Mouse (Mus musculus) heart, postnatal 0 days (tissue): Measurements from ENCODE around the gene Gm44502. TPM values are rescaled to one million over a fixed set of nuclear protein-coding genes. Genes with fewer than 3 reads are reported as not detected.
"Not testable (repeated sequence)": the region's sequence is repeated elsewhere in the genome, so short reads cannot be mapped to it uniquely, and the experiment has no call there.

Experiments
- ATAC-seq: fragments of 200-750 bp; cut with Nextera tagmentation; 2 replicates; pipeline ENCODE4 v1.8.0; 2017; ENCODE audit warnings: low read depth, moderate number of reproducible peaks, moderate library complexity; ENCODE audit not compliant: insufficient read depth
- DNase-seq: peaks from one replicate; pipeline ENCODE4 v3.0.0-alpha.2; 2016; ENCODE audit warnings: low spot score
- H3K27ac ChIP-seq: fragments of 300-500 bp; sonication (generic); 2 replicates; pipeline ENCODE4 v1.5.1; 2014; ENCODE audit warnings: low read depth, mild to moderate bottlenecking
- H3K27me3 ChIP-seq: fragments of 300-500 bp; sonication (generic); 2 replicates; pipeline ENCODE4 v1.6.1; 2014; ENCODE audit warnings: low read length, mixed read lengths; ENCODE audit not compliant: control insufficient read depth, insufficient read depth
- H3K36me3 ChIP-seq: fragments of 300-500 bp; sonication (generic); replicated peaks from 2 replicates; pipeline ENCODE4 v1.6.1; 2014; ENCODE audit warnings: low read length, mixed read lengths; ENCODE audit not compliant: control insufficient read depth, insufficient read depth
- H3K4me1 ChIP-seq: fragments of 300-500 bp; sonication (generic); 2 replicates; pipeline ENCODE4 v1.6.1; 2014; ENCODE audit warnings: antibody characterized with exemption; ENCODE audit not compliant: control insufficient read depth, insufficient read depth
- H3K4me2 ChIP-seq: fragments of 300-500 bp; sonication (generic); 2 replicates; pipeline ENCODE4 v1.6.1; 2014; ENCODE audit warnings: low read depth, mild to moderate bottlenecking, low read length, moderate library complexity
- H3K4me3 ChIP-seq: fragments of 300-500 bp; sonication (generic); 2 replicates; pipeline ENCODE4 v1.5.1; 2014; ENCODE audit warnings: low read depth, low read length
- H3K9ac ChIP-seq: fragments of 300-500 bp; sonication (generic); replicated peaks from 2 replicates; pipeline ENCODE4 v1.6.1; 2014; ENCODE audit warnings: low read depth, low read length, mixed read lengths
- H3K9me3 ChIP-seq: fragments of 300-500 bp; sonication (generic); replicated peaks from 2 replicates; pipeline ENCODE4 v1.6.1; 2016; ENCODE audit warnings: low read length; ENCODE audit not compliant: control insufficient read depth
- CTCF ChIP-seq: IDR thresholded peaks from 2 replicates; pipeline ENCODE4 v1.5.1; 2016; ENCODE audit warnings: antibody characterized with exemption, control low read depth, low read depth
- EP300 ChIP-seq: IDR thresholded peaks from 2 replicates; pipeline ENCODE4 v1.6.1; 2016; ENCODE audit warnings: antibody characterized with exemption, low read depth
- WGBS: fragments of 180-500 bp; shearing (Covaris S2); extraction: QIAGEN DNeasy Blood & Tissue Kit; methylation state at CpG from one replicate; pipeline ENCODE4 v1.1.7; 2014; 5-methylcytosine and 5-hydroxymethylcytosine counted together
- polyA plus RNA-seq: library from polyadenylated mRNA; unstranded; fragments of >200 nt; fragmentation: Nextera tagmentation; extraction: Ambion mirVana; gene quantifications from 2 replicates; pipeline ENCODE4 v1.2.1, GENCODE M21; 2015
- total RNA-seq: library from RNA; depleted of rRNA; stranded (reverse); fragments of >200 nt; gene quantifications from 2 replicates; pipeline ENCODE4 v1.2.3, GENCODE M21; 2014; ENCODE audit warnings: low replicate concordance

Gm44502 gene
- total and polyA plus RNA-seq, 2 experiments from 2014 or later, result 0.08 to 0.82 TPM

DNA sequence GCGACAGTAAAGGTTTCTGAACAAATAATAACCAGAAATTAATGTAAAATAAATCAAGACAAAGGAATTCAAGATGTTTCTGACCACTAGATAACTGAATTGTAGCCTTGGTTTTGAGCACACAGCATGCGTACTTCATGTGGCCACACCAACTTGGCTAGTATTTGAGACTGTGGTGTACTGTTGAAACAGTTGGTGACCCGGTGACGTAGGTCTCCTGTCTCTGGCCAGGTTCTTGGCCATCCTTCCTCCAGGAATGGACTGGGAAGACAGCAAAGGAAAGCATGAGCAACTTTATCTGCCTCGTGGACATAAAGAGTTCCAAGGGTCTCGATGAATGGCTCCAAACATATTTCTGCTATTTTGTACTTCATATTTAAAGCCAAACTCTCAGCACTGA, 2.3 kb upstream of the Gm44502 start:
- H3K9me3 ChIP-seq, result no peaks in the 10 kb centered on the region
- H3K4me3 ChIP-seq, result no peak overlapping the region
- no peak overlapping the region for H3K4me2 ChIP-seq
- no peak for DNase-seq
- no peak overlapping the region for H3K27ac ChIP-seq
- TF ChIP-seq EP300 (no peak), CTCF (no peak)
- no peak for ATAC-seq
- peaks cover 10% of the 10 kb centered on the region for H3K36me3 ChIP-seq
- peaks cover 19% of the 10 kb centered on the region for H3K4me1 ChIP-seq
- no peaks in the 10 kb centered on the region for H3K27me3 ChIP-seq
- 88% methylated on average over 6 of the region's 6 CpGs for WGBS
- H3K9ac ChIP-seq, result no peak overlapping the region

DNA sequence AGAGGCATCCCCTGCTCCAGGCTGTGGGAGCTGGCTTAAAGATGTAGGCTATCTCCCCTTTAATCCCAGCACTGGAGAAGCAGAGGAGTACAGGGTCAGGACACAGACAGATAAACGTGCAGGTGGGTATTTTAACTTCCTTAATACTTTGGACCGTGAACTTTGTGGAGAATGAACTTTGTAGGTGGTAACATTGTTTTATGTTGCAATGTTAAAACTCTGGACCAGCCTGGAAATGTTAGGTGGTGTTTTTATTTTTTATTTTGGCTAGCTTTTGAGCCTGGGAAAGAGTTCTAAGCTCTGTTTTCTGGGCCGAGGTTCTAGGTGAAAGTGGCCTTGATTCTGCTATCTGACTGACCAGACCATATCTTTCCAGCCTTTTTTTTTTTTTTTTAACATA, 1.8 kb upstream of the Gm44502 start:
- Histone ChIP-seq H3K9ac (no peak overlapping the region), H3K4me1 (peaks cover 24% of the 10 kb centered on the region), H3K36me3 (peaks cover 10% of the 10 kb centered on the region), H3K4me3 (no peak overlapping the region), H3K27ac (no peak overlapping the region), H3K27me3 (no peaks in the 10 kb centered on the region), H3K9me3 (no peaks in the 10 kb centered on the region), H3K4me2 (no peak overlapping the region)
- no peak for ATAC-seq
- no peak for DNase-seq
- TF ChIP-seq CTCF (no peak), EP300 (no peak)
- 74% methylated on average over 3 of the region's 3 CpGs for WGBS

DNA sequence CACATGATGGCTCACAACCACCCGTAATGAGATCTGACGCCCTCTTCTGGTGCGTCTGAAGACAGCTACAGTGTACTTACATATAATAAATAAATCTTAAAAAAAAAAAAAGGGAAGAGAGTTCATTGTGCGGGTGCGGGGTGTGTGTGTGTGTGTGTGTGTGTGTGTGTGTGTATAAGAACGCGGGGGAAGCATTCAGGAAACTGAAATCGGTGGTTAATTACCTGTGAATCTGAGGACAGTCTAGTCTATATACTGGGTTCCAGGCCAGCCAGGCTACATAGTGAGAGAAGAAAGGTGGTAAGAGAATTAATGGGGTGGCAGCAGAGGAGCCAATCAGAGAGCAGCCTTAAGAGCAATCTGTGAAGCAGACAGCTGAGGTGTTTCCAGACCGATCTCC, 1.3 kb upstream of the Gm44502 start:
- DNase-seq, H3K4me3 ChIP-seq: not testable (repeated sequence)

DNA sequence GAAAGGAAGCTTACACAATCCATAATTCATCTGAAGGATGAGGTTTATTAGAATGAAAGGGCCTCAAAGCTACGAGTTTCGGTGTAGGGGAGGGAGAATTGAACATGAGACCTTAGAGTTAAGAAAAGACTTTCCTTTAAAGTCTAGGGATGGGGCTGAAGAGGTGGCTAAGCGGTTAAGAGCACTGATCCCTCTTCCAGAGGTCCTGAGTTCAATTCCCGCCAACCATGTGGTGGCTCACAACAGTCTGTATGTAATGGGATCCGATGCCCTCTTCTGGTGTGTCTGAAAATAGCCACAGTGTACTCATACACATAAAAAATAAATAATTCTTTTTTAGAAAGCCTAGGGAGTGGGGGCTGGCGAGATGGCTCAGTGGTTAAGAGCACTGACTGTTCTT, 845 bp upstream of the Gm44502 start:
- Histone ChIP-seq H3K4me1 (peaks cover 26% of the 10 kb centered on the region), H3K9me3 (no peaks in the 10 kb centered on the region), H3K9ac (peak overlapping the region; percentile 90), H3K36me3 (peaks cover 10% of the 10 kb centered on the region), H3K4me2 (peak overlapping the region; percentile 96), H3K4me3 (peak overlapping the region; percentile 82), H3K27ac (peak overlapping the region; percentile 99), H3K27me3 (no peaks in the 10 kb centered on the region)
- DNase-seq (no peak), ATAC-seq (no peak)
- 39% methylated on average over 6 of the region's 6 CpGs for WGBS
- TF ChIP-seq EP300 (no peak), CTCF (peak; percentile 10; the same call in 1 of the 2 replicates)

More for the DNA sequence above, 1.3 kb upstream of the Gm44502 start:
- not testable (repeated sequence) for H3K27me3 ChIP-seq, H3K36me3 ChIP-seq, H3K9me3 ChIP-seq, H3K9ac ChIP-seq, H3K4me2 ChIP-seq, H3K27ac ChIP-seq, ATAC-seq
- H3K4me1 ChIP-seq, result peaks cover 26% of the 10 kb centered on the region
- WGBS, result 80% methylated on average over 6 of the region's 9 CpGs

DNA sequence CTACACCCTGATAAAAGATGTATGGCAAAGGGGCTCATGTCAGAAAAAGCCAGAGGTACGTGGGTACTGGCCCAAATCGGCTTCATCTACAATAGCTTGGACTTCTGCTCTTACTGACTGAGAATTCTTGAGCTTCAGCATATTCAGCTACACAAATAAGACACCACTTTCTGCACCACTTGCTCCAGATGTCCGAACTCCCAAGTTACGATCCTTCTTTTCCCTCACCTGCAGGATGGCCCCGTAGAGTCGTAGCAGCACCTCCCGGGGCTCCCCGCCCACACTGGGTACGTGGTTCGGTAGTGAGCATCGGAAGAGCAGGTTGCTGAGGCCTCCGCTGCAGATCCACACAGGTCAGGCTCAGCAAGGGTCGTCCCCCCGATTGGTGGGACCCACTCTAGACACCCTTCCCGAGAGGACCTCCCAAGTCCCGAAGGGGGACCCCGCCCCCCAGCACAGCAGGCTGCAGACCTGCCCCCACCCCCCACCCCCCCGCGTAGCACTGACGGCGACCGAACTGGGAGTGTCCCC, 610 bp downstream of the Gm44502 start:
- WGBS, result 7% methylated on average over 16 of the region's 22 CpGs
- Histone ChIP-seq H3K27ac (peak overlapping the region; percentile 99), H3K4me3 (peak overlapping the region; percentile 82), H3K27me3 (no peaks in the 10 kb centered on the region), H3K9ac (peak overlapping the region; percentile 90), H3K4me2 (peak overlapping the region; percentile 96), H3K9me3 (no peaks in the 10 kb centered on the region), H3K36me3 (peaks cover 10% of the 10 kb centered on the region), H3K4me1 (peaks cover 32% of the 10 kb centered on the region)
- DNase-seq, result no peak
- no peak for TF ChIP-seq EP300
- TF ChIP-seq CTCF, result no peak
- ATAC-seq, result no peak

DNA sequence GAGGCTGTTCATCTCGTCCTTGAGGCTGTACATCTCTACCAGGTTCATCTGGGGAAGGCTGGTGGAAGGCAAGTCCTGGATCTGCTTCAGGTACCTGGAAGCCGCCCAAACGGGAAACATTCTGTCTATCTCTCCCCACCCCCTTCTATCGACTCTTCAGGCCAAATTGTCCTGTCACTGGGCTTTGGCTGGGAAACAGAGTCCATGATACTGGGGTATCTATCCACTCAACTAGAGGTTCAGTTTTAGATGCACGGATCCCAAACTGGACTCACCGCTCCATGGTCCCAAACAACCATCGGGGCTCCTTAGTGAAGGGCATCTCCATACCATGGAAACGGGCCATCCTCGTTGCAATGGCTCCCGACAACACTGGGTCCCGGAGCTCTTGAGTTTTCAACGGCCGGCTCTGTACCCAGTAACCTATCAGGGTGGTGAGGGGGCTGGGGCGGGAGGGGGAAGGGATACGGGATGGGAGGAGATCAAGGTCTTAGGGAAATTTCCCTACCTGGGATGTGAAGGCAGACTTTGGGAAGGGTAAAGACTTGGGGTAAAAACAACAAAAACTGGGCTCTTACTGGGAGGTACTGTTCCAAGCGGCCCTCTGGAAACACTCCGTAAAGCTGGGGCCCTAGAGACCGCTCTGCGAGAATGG, 1.2 kb downstream of the Gm44502 start:
- 79% methylated on average over 19 of the region's 19 CpGs for WGBS
- H3K9me3 ChIP-seq, result no peaks in the 10 kb centered on the region
- peak overlapping the region; percentile 82 for H3K4me3 ChIP-seq
- TF ChIP-seq EP300 (no peak), CTCF (no peak)
- H3K4me2 ChIP-seq, result peak overlapping the region; percentile 96
- peak overlapping the region; percentile 90 for H3K9ac ChIP-seq
- peaks cover 37% of the 10 kb centered on the region for H3K4me1 ChIP-seq
- peaks cover 10% of the 10 kb centered on the region for H3K36me3 ChIP-seq
- H3K27ac ChIP-seq, result peak overlapping the region; percentile 99; the same call in 1 of the 2 replicates
- ATAC-seq (no peak), DNase-seq (no peak)
- H3K27me3 ChIP-seq, result no peaks in the 10 kb centered on the region
